Mouse (Mus musculus) left cerebral cortex, postnatal 36 days (tissue): ENCODE data around the gene Stard3nl. TPM values are rescaled to one million over a fixed set of nuclear protein-coding genes. Genes with fewer than 3 reads are reported as not detected.

Source experiments
- DNase-seq, 2 experiments: peaks; one replicate each; pipeline ENCODE4 v3.0.0; 2021 to 2022; ENCODE audit warnings: low spot score in 2 of 2, mixed read lengths in 1 of 2
- intact Hi-C: fragments of 180-260 bp; cut with DNase I; formaldehyde crosslinking; loops from one replicate; pipeline ENCODE4 v1.15.1; 2025
- total RNA-seq, 2 experiments: library from RNA; stranded (reverse); gene quantifications; 2 replicates each; pipeline ENCODE4 v1.2.3; 2021

The Stard3nl gene
- 10 to 100 TPM; 58.6 to 64.1 TPM for total RNA-seq

GRCm38 (mm10) chr13:19395688-19396354 lies at the start of gene Stard3nl:
Gene Stard3nl, minus strand, starts transcription at chr13:19395795.
- intact Hi-C loops, result no loop called here
- peak; percentile 98 to 99 for DNase-seq

- intact Hi-C loops, result loop anchor here (10.0 kb wide), 2 partner anchors 207 to 263 kb away; no protein-coding TSS in a partner anchor
- DNase-seq, result peak in 1 of 2 experiments; percentile 9
Measured at GRCm38 (mm10) chr13:19438040-19438439, 42.4 kb upstream of the Stard3nl start.

- no peak for DNase-seq
- intact Hi-C loops, result loop anchor here (10.0 kb wide), 2 partner anchors 215 to 255 kb away; no protein-coding TSS in a partner anchor
Measured at GRCm38 (mm10) chr13:19429812-19430370, 34.3 kb upstream of the Stard3nl start.

GRCm38 (mm10) chr13:19428076-19428475 lies 32.5 kb upstream of the Stard3nl start:
- intact Hi-C loops, result no loop called here

GRCm38 (mm10) chr13:19424563-19424962 lies 29.0 kb upstream of the Stard3nl start:
- intact Hi-C loops, result no loop called here
- DNase-seq, result no peak

More at GRCm38 (mm10) chr13:19428076-19428475, 32.5 kb upstream of the Stard3nl start:
- no peak for DNase-seq

GRCm38 (mm10) chr13:19422521-19422920 lies 26.9 kb upstream of the Stard3nl start:
- DNase-seq, result no peak
- intact Hi-C loops, result no loop called here

GRCm38 (mm10) chr13:19417885-19418521 lies 22.4 kb upstream of the Stard3nl start:
- intact Hi-C loops, result no loop called here
- no peak for DNase-seq

- intact Hi-C loops, result no loop called here
Measured at GRCm38 (mm10) chr13:19415894-19416531, 20.4 kb upstream of the Stard3nl start.

GRCm38 (mm10) chr13:19415337-19415736 lies 19.7 kb upstream of the Stard3nl start:
- intact Hi-C loops, result no loop called here
- DNase-seq, result no peak

More at GRCm38 (mm10) chr13:19415894-19416531, 20.4 kb upstream of the Stard3nl start:
- no peak for DNase-seq

GRCm38 (mm10) chr13:19412334-19412939 lies 16.8 kb upstream of the Stard3nl start:
- intact Hi-C loops, result no loop called here

GRCm38 (mm10) chr13:19411886-19412285 lies 16.3 kb upstream of the Stard3nl start:
- intact Hi-C loops, result no loop called here
- DNase-seq, result no peak

More at GRCm38 (mm10) chr13:19412334-19412939, 16.8 kb upstream of the Stard3nl start:
- DNase-seq, result no peak

GRCm38 (mm10) chr13:19410694-19411093 lies 15.1 kb upstream of the Stard3nl start:
- intact Hi-C loops, result no loop called here
- no peak for DNase-seq

- intact Hi-C loops, result no loop called here
- DNase-seq, result no peak
Measured at GRCm38 (mm10) chr13:19407953-19408352, 12.4 kb upstream of the Stard3nl start.

- intact Hi-C loops, result no loop called here
- no peak for DNase-seq
Measured at GRCm38 (mm10) chr13:19404623-19405022, 9.0 kb upstream of the Stard3nl start.

GRCm38 (mm10) chr13:19394798-19395687 lies 552 bp downstream of the Stard3nl start:
- intact Hi-C loops, result no loop called here
- no peak for DNase-seq

- no peak for DNase-seq
Measured at GRCm38 (mm10) chr13:19394171-19394570, 1.4 kb downstream of the Stard3nl start.

GRCm38 (mm10) chr13:19393731-19394130 lies 1.9 kb downstream of the Stard3nl start:
- intact Hi-C loops, result no loop called here
- no peak for DNase-seq

More at GRCm38 (mm10) chr13:19394171-19394570, 1.4 kb downstream of the Stard3nl start:
- intact Hi-C loops, result no loop called here

GRCm38 (mm10) chr13:19391608-19392007 lies 4.0 kb downstream of the Stard3nl start:
- intact Hi-C loops, result no loop called here
- DNase-seq, result no peak

- DNase-seq, result no peak
- intact Hi-C loops, result no loop called here
Measured at GRCm38 (mm10) chr13:19390296-19390695, 5.3 kb downstream of the Stard3nl start.
